Mouse (Mus musculus) neural tube, embryonic 11.5 days (tissue): ENCODE measurements around the gene Tcirg1. TPM values are rescaled to one million over a fixed set of nuclear protein-coding genes. Genes with fewer than 3 reads are reported as not detected.

Experiments
- ATAC-seq: fragments of 200-750 bp; cut with Nextera tagmentation; 2 replicates; pipeline ENCODE4 v1.8.0; 2017; ENCODE audit warnings: moderate number of reproducible peaks, mild to moderate bottlenecking, moderate TSS enrichment, moderate library complexity; ENCODE audit not compliant: insufficient read depth, low FRiP score, low TSS enrichment
- DNase-seq: peaks from one replicate; pipeline ENCODE4 v3.0.0-alpha.2; 2015; ENCODE audit warnings: low spot score
- H3K27ac ChIP-seq: fragments of 300-500 bp; sonication (generic); 2 replicates; pipeline ENCODE4 v1.5.1; 2014; ENCODE audit warnings: low read depth, mild to moderate bottlenecking, low read length
- H3K27me3 ChIP-seq: fragments of 300-500 bp; sonication (generic); 2 replicates; pipeline ENCODE4 v1.6.1; 2014; ENCODE audit warnings: mild to moderate bottlenecking, low read length, mixed read lengths; ENCODE audit not compliant: control insufficient read depth, insufficient read depth
- H3K36me3 ChIP-seq: fragments of 300-500 bp; sonication (generic); 2 replicates; pipeline ENCODE4 v1.6.1; 2014; ENCODE audit warnings: mild to moderate bottlenecking, low read length, moderate library complexity, mixed read lengths; ENCODE audit not compliant: control insufficient read depth, insufficient read depth
- H3K4me1 ChIP-seq: fragments of 300-500 bp; sonication (generic); 2 replicates; pipeline ENCODE4 v1.6.1; 2014; ENCODE audit warnings: low read length, mixed read lengths; ENCODE audit not compliant: control insufficient read depth, insufficient read depth
- H3K4me2 ChIP-seq: fragments of 300-500 bp; sonication (generic); 2 replicates; pipeline ENCODE4 v1.6.1; 2014; ENCODE audit warnings: low read depth, mild to moderate bottlenecking, moderate library complexity
- H3K4me3 ChIP-seq: fragments of 300-500 bp; sonication (generic); 2 replicates; pipeline ENCODE4 v1.5.1; 2014; ENCODE audit warnings: low read depth, low read length
- H3K9ac ChIP-seq: fragments of 300-500 bp; sonication (generic); 2 replicates; pipeline ENCODE4 v1.6.1; 2014; ENCODE audit warnings: mild to moderate bottlenecking, low read length
- H3K9me3 ChIP-seq: fragments of 300-500 bp; sonication (generic); 2 replicates; pipeline ENCODE4 v1.6.1; 2016; ENCODE audit warnings: low read length; ENCODE audit not compliant: control insufficient read depth
- WGBS: fragments of 180-500 bp; shearing (Covaris S2); extraction: QIAGEN DNeasy Blood & Tissue Kit; methylation state at CpG from one replicate; pipeline ENCODE4 v1.1.7; 2014; 5-methylcytosine and 5-hydroxymethylcytosine counted together
- polyA plus RNA-seq: library from polyadenylated mRNA; unstranded; fragments of >200 nt; fragmentation: Nextera tagmentation; extraction: Ambion mirVana; gene quantifications from 2 replicates; pipeline ENCODE4 v1.2.1, GENCODE M21; 2014

Gene Tcirg1
- polyA plus RNA-seq, 1 experiment from 2014 or later = 17.3 TPM

DNA sequence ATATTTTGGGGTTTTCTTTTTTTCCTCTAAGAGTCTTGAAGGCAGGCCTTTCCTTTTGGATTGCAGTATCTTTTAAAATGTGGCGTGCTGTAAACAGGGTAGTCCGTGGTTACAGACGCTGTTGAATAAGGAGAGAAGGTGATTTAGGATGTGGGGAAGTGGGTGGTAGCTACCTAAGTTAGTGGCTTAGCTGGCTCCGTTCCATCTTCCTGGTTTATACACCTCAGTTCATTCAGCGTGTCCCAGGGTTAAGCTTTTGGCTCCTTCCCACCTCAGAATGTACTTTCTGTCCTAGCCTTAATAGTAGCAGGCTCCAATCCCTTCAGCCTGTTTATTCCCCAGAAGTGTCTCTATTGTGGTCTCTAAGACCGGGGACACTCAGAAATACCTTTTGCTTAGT is 51.8 kb downstream of the Tcirg1 start:
- Histone ChIP-seq H3K9ac (no peak overlapping the region), H3K27ac (no peak overlapping the region), H3K27me3 (no peaks in the 10 kb centered on the region), H3K36me3 (no peaks in the 10 kb centered on the region), H3K4me3 (no peak overlapping the region), H3K4me2 (no peak overlapping the region), H3K4me1 (peaks cover 13% of the 10 kb centered on the region; the same call in 1 of the 2 replicates), H3K9me3 (no peaks in the 10 kb centered on the region)
- DNase-seq = no peak
- 75% methylated on average over 6 of the region's 6 CpGs for WGBS
- no peak for ATAC-seq

DNA sequence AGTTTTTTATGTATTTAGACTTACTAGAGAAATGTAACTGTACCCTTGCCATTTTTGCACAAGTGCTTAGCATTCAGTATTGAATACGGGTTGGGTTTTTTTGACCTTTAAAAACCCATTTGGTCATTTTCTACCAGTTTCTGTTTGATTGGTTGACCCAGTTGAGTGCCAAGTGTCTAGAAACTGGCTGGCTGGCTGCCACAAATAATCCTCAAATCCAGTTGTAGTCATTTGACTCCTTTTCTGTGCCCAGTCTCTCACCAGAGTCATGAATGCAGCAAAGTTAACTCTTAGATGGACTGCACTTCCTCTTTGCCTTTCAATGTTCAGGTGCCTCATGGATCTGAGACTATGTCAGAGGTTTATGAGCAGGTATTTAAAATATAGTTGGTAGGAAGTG is 53.0 kb downstream of the Tcirg1 start:
- no peak for ATAC-seq
- Histone ChIP-seq H3K4me1 (peaks cover 13% of the 10 kb centered on the region; the same call in 1 of the 2 replicates), H3K9me3 (no peaks in the 10 kb centered on the region), H3K27me3 (no peaks in the 10 kb centered on the region), H3K9ac (no peak overlapping the region), H3K36me3 (no peaks in the 10 kb centered on the region), H3K27ac (no peak overlapping the region), H3K4me3 (no peak overlapping the region), H3K4me2 (no peak overlapping the region)
- WGBS = 93% methylated on average over 1 of the region's 1 CpGs
- no peak for DNase-seq

DNA sequence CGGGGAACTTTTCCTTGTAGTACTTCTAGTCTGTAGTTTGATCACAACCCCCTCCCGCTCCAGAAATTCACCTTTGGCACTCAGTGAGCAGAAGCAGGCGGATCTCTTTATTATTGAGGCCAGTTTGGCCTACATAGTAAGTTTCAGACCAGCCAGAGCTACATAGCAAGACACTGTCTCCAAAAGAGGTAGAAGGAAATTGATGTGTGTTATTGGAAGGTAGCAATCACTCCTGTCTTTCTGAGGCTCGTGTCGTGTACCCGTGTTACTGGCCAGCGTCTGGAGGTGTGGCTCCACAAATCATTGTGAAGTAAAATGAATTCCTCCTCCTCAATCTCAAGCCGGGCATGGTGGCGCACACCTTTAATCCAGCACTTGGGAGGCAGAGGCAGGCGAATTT is 53.8 kb downstream of the Tcirg1 start:
- Histone ChIP-seq H3K4me1 (peaks cover 13% of the 10 kb centered on the region; the same call in 1 of the 2 replicates), H3K9me3 (no peaks in the 10 kb centered on the region), H3K36me3 (no peaks in the 10 kb centered on the region), H3K27me3 (no peaks in the 10 kb centered on the region), H3K4me2 (no peak overlapping the region; the same call in 1 of the 2 replicates), H3K9ac (no peak overlapping the region), H3K4me3 (peak overlapping the region; percentile 85; the same call in 1 of the 2 replicates), H3K27ac (no peak overlapping the region)
- WGBS = 89% methylated on average over 10 of the region's 10 CpGs
- DNase-seq (no peak), ATAC-seq (no peak)

DNA sequence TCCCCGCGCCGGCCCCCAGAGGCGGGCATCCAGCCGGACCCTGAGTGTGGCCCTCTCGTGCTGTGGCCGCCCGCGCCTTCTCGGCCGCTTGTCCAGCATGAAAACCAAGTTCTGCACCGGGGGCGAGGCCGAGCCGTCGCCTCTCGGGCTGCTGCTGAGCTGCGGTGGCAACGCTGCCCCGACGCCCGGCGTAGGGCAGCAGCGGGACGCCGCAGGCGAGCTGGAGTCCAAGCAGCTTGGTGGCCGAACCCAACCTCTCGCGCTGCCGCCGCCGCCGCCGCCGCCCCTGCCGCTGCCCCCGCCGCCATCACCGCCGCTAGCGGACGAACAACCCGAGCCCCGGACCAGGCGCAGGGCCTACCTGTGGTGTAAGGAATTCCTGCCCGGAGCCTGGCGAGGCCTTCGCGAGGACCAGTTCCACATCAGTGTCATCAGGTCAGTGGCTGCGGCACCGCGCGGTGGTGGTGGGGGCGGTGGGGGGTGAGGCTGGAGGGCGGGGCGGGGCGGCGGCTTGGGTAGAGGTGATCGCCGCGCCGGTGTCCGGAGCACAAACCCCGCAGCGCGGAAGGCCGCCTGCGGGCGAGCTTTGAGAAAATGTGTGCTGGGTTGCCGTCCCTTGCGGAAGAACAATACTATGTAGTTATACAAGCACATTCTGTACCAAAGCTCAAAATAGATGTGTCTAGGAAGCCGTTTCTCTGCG is 54.8 kb downstream of the Tcirg1 start:
- 0% methylated on average over 49 of the region's 74 CpGs for WGBS
- DNase-seq = no peak
- Histone ChIP-seq H3K27ac (peak overlapping the region; percentile 95), H3K4me1 (peaks cover 13% of the 10 kb centered on the region; the same call in 1 of the 2 replicates), H3K9ac (peak overlapping the region; percentile 90), H3K27me3 (no peaks in the 10 kb centered on the region), H3K4me2 (peak overlapping the region; percentile 81), H3K4me3 (peak overlapping the region; percentile 85), H3K36me3 (no peaks in the 10 kb centered on the region), H3K9me3 (no peaks in the 10 kb centered on the region)
- peak; percentile 20 for ATAC-seq

DNA sequence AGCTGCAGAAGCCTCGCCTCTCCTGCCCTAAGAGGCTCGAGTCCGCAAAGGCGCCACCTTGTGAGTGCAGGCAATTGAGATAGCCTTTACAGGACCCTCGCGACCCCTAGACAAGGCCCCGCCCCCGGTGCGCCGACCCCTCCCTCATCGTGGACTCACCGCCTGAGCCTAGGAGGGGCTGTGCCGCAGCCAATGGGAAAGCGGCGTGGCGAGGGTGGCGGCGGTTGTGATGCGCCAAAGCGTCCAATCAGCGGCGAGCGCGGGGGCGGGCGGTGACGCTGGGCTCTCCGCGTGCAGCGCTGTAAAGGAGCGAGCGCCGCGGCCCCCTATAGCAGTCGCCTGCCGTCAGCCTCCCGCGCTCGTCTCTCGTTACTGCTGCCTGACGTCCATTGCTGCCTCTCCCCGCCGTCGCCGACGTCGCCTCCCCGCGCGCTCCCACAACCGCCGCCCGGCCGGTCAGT is 55.4 kb downstream of the Tcirg1 start, which contains the start of gene Chka:
Chka (plus strand) TSS at position 272 of the 461 bp plus-strand sequence.
- WGBS = 1% methylated on average over 47 of the region's 54 CpGs
- Histone ChIP-seq H3K4me1 (peaks cover 13% of the 10 kb centered on the region; the same call in 1 of the 2 replicates), H3K9ac (peak within 1 kb of the TSS; percentile 90), H3K9me3 (no peaks in the 10 kb centered on the region), H3K27ac (peak within 1 kb of the TSS; percentile 95), H3K36me3 (no peaks in the 10 kb centered on the region), H3K4me3 (peak within 1 kb of the TSS; percentile 85), H3K27me3 (no peaks in the 10 kb centered on the region), H3K4me2 (peak within 1 kb of the TSS; percentile 81)
- ATAC-seq (peak; percentile 97), DNase-seq (peak; percentile 98)

DNA sequence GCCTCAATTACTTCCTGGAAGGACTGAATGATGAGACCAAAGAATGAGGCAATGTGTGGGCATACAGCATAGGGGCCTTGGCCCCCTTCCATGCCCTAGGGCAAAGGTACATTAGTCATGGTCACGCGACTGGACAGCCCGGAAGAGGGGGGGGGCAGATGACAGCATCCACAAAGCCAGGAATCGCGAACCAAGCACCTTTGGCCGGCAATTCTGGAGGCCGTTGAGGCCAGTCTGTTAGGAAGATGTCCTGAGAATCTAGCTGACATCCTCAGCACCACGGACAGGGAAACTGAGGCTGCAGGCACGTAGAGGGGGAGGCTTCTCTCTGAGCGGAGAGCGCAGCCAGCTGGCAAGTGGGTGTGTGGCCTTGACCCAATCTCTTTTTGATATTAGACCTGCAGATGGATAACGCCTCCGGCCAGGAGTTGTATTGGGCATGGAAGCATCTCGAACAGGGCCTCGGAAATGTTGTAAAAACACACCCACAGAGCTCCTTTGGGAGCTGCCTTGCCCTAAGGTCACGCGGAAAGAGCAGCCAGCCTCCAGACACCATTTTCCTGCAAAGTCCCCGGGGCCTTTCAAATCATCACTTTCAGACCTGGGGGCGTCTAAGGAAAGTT is 56.0 kb downstream of the Tcirg1 start:
- peak; percentile 42 for DNase-seq
- Histone ChIP-seq H3K9me3 (no peaks in the 10 kb centered on the region), H3K4me3 (peak overlapping the region; percentile 85), H3K4me1 (peaks cover 13% of the 10 kb centered on the region; the same call in 1 of the 2 replicates), H3K36me3 (no peaks in the 10 kb centered on the region), H3K4me2 (peak overlapping the region; percentile 81), H3K27me3 (no peaks in the 10 kb centered on the region), H3K9ac (peak overlapping the region; percentile 90), H3K27ac (no peak overlapping the region)
- WGBS = 6% methylated on average over 19 of the region's 19 CpGs
- peak; percentile 61; the same call in 1 of the 2 replicates for ATAC-seq

DNA sequence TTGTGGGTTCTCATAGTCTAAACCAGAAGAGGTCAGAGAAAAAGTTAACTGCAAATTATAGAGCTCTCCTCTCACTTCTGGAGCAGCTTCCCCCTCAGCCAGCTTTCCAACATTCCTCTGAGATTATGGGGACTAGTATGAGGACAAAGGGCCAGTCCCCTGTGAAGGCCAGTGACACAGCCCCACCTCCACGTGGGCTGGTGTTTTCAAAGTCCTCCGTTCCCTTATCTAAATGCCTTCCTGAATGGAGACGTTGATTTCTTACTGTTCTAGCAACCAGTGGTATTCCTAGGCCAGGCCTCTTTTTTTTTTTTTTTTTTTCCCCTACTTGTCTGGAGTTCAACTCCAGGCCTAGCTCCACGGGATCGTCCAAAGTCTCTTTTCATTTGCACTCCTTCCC is 56.9 kb downstream of the Tcirg1 start:
- Histone ChIP-seq H3K9ac (no peak overlapping the region), H3K4me2 (no peak overlapping the region), H3K9me3 (no peaks in the 10 kb centered on the region), H3K36me3 (no peaks in the 10 kb centered on the region), H3K4me3 (no peak overlapping the region), H3K27ac (no peak overlapping the region), H3K4me1 (peaks cover 10% of the 10 kb centered on the region; the same call in 1 of the 2 replicates), H3K27me3 (no peaks in the 10 kb centered on the region)
- WGBS = 41% methylated on average over 5 of the region's 5 CpGs
- no peak for DNase-seq
- no peak for ATAC-seq

DNA sequence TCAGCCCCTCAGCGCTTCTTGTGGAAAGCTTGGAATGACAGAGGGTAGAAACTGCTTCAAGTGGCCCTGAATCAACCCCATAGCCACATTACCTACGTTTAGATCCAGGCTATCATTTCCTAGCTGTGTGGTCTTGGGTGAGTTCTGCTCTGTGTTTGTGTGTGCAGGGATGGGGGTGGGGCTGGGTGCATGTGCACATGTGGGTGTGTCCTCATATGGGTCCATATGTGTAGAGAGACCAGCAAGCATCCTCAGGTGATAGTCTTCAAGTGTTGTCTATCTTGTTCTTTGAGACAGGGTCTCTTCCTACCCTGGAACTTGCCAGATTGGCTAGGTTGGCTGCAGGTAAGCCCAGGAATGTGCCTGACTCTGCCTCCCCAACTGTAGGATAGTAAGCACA is 57.7 kb downstream of the Tcirg1 start:
- DNase-seq (no peak), ATAC-seq (no peak)
- Histone ChIP-seq H3K4me3 (no peak overlapping the region), H3K9me3 (no peaks in the 10 kb centered on the region), H3K9ac (no peak overlapping the region), H3K27ac (no peak overlapping the region), H3K4me2 (no peak overlapping the region), H3K27me3 (no peaks in the 10 kb centered on the region), H3K4me1 (peaks cover 10% of the 10 kb centered on the region; the same call in 1 of the 2 replicates), H3K36me3 (no peaks in the 10 kb centered on the region)
- 91% methylated on average over 2 of the region's 2 CpGs for WGBS
